Mouse (Mus musculus): Measurements from ENCODE around the gene Cntrob.

DNA sequence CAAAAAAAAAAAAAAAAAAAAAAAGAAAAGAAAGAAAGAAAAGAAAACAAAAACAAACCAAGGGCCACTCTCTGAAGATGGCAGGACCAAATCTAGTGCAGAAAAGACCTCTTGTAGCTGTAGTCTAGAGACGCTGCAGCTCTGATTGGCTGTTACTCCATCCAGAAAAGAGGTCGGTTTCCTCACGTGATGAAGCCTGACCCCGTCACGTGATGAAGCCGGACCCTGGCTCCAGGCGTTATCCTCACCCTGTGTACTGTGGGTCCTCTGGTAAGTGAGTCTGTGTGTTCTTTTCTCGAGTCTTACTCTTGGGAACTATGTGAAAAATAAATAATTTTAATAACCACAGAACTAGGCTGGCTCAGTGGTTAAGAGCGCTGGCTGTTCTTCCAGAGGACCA is 58.2 kb downstream of the Cntrob start:
- TF ChIP-seq MAX (IDR thresholded peaks at IDR 0.05; ENCODE audit: low read length): no peak
- no peak for TF ChIP-seq UBTF (IDR thresholded peaks at IDR 0.05; ENCODE audit: borderline replicate concordance, insufficient read depth, low read depth, low read length)
- no peak for TF ChIP-seq GATA1 (IDR thresholded peaks at IDR 0.05; ENCODE audit: low read depth, low read length)
- no peak for TF ChIP-seq ZMIZ1 (IDR thresholded peaks at IDR 0.05; ENCODE audit: low read depth, low read length)
- TF ChIP-seq ZC3H11A (IDR thresholded peaks at IDR 0.05; ENCODE audit: low read depth, low read length): no peak
- TF ChIP-seq ETS1 (IDR thresholded peaks at IDR 0.05; ENCODE audit: low read depth, low read length): no peak
- TF ChIP-seq NRF1 (IDR thresholded peaks at IDR 0.05; ENCODE audit: insufficient read depth, low read depth, low read length, poor library complexity, severe bottlenecking): no peak
- TF ChIP-seq POLR2AphosphoS2 (IDR thresholded peaks at IDR 0.05; ENCODE audit: low read length): no peak

Data from MEL (cell line).